Mouse (Mus musculus) kidney, adult 2 months (tissue): ENCODE results near the gene Jmjd1c. TPM values are rescaled to one million over a fixed set of nuclear protein-coding genes. Genes with fewer than 3 reads are reported as not detected.

Source experiments
- DNase-seq: peaks from one replicate; pipeline ENCODE4 v3.0.0; 2021
- H3K27ac ChIP-seq: fragments of 200-500 bp; 2 replicates; pipeline ENCODE4 v1.5.1; 2012; ENCODE audit warnings: low read depth, low read length, control low read depth, inconsistent platforms; ENCODE audit not compliant: insufficient read depth
- H3K27me3 ChIP-seq: fragments of 200-500 bp; replicated peaks from 2 replicates; pipeline ENCODE4 v1.6.1; 2012; ENCODE audit warnings: mild to moderate bottlenecking, moderate library complexity, low read length, inconsistent platforms; ENCODE audit not compliant: control insufficient read depth, insufficient read depth
- H3K36me3 ChIP-seq: fragments of 200-500 bp; 2 replicates; pipeline ENCODE4 v1.6.1; 2012; ENCODE audit warnings: mild to moderate bottlenecking, moderate library complexity, low read length, inconsistent platforms; ENCODE audit not compliant: control insufficient read depth, insufficient read depth
- H3K4me1 ChIP-seq: fragments of 200-500 bp; 2 replicates; pipeline ENCODE4 v1.6.1; 2011; ENCODE audit warnings: low read length; ENCODE audit not compliant: control insufficient read depth, insufficient read depth
- H3K4me3 ChIP-seq: fragments of 200-500 bp; 2 replicates; pipeline ENCODE4 v1.5.1; 2011; ENCODE audit warnings: mild to moderate bottlenecking, low read depth, low read length, control low read depth; ENCODE audit not compliant: insufficient read depth
- CTCF ChIP-seq: fragments of 200-500 bp; conservative IDR thresholded peaks from 2 replicates; pipeline ENCODE4 v1.5.1; 2011; ENCODE audit warnings: low read depth, mild to moderate bottlenecking, control low read depth, low read length, moderate library complexity, mixed read lengths; ENCODE audit not compliant: insufficient read depth, insufficient read length
- POLR2A ChIP-seq: fragments of 200-500 bp; IDR thresholded peaks from one replicate; pipeline ENCODE4 v1.6.1; 2011; ENCODE audit warnings: low read depth, low read length, control low read depth
- WGBS: fragments of 180-500 bp; shearing (Covaris S2); methylation state at CpG from one replicate; pipeline ENCODE4 v1.1.7; 2018; 5-methylcytosine and 5-hydroxymethylcytosine counted together
- polyA plus RNA-seq: library from polyadenylated mRNA; depleted of rRNA; stranded (reverse); fragments of >200 nt; gene quantifications from 2 replicates; pipeline ENCODE4 v1.2.3, GENCODE M21; 2012

Jmjd1c gene
- polyA plus RNA-seq, 1 experiment, result 9.4 TPM

GRCm38 (mm10) chr10:67154647-67155046, 58.7 kb downstream of the Jmjd1c start:
- 81% methylated on average over 3 of the region's 3 CpGs for WGBS
- Histone ChIP-seq H3K27me3 (no peaks in the 10 kb centered on the region), H3K4me3 (no peak overlapping the region), H3K4me1 (no peaks in the 10 kb centered on the region; the same call in 1 of the 2 replicates), H3K27ac (no peak overlapping the region), H3K36me3 (no peaks in the 10 kb centered on the region)
- DNase-seq, result no peak
- TF ChIP-seq POLR2A, result no peak
- no peak for TF ChIP-seq CTCF

GRCm38 (mm10) chr10:67174049-67174448, 78.1 kb downstream of the Jmjd1c start:
- H3K4me1 ChIP-seq, result peaks cover 4% of the 10 kb centered on the region; the same call in 1 of the 2 replicates
- H3K36me3 ChIP-seq, result no peaks in the 10 kb centered on the region
- H3K4me3 ChIP-seq, result no peak overlapping the region
- TF ChIP-seq CTCF, result no peak
- TF ChIP-seq POLR2A, result no peak
- peak; percentile 48 for DNase-seq
- WGBS, result 72% methylated on average over 1 of the region's 1 CpGs
- no peak overlapping the region for H3K27ac ChIP-seq
- no peaks in the 10 kb centered on the region for H3K27me3 ChIP-seq

GRCm38 (mm10) chr10:67176031-67176430, 80.1 kb downstream of the Jmjd1c start:
- H3K4me1 ChIP-seq, result peaks cover 16% of the 10 kb centered on the region; the same call in 1 of the 2 replicates
- DNase-seq, result peak; percentile 74
- H3K36me3 ChIP-seq, result no peaks in the 10 kb centered on the region
- WGBS, result 46% methylated on average over 7 of the region's 7 CpGs
- H3K27ac ChIP-seq, result peak overlapping the region; percentile 60
- 0 out of 2 replicates have a peak overlapping the region, but pooled peaks have one; percentile 7 for H3K4me3 ChIP-seq
- no peaks in the 10 kb centered on the region for H3K27me3 ChIP-seq
- no peak for TF ChIP-seq CTCF
- TF ChIP-seq POLR2A, result no peak

GRCm38 (mm10) chr10:67176932-67177331, 81.0 kb downstream of the Jmjd1c start:
- no peaks in the 10 kb centered on the region for H3K36me3 ChIP-seq
- H3K4me1 ChIP-seq, result peaks cover 16% of the 10 kb centered on the region; the same call in 1 of the 2 replicates
- no peak for DNase-seq
- WGBS, result 50% methylated on average over 3 of the region's 3 CpGs
- H3K4me3 ChIP-seq, result no peak overlapping the region
- H3K27me3 ChIP-seq, result no peaks in the 10 kb centered on the region
- TF ChIP-seq POLR2A (no peak), CTCF (no peak)
- H3K27ac ChIP-seq, result no peak overlapping the region

- H3K4me1 ChIP-seq, result peaks cover 16% of the 10 kb centered on the region; the same call in 1 of the 2 replicates
- no peaks in the 10 kb centered on the region for H3K27me3 ChIP-seq
- no peak for TF ChIP-seq POLR2A
- no peak for TF ChIP-seq CTCF
- no peak overlapping the region for H3K27ac ChIP-seq
- no peak for DNase-seq
- H3K36me3 ChIP-seq, result no peaks in the 10 kb centered on the region
- 32% methylated on average over 4 of the region's 4 CpGs for WGBS
- no peak overlapping the region for H3K4me3 ChIP-seq
These were observed 81.5 kb downstream of the Jmjd1c start for GRCm38 (mm10) chr10:67177410-67177809.

GRCm38 (mm10) chr10:67180021-67180420, 84.1 kb downstream of the Jmjd1c start:
- no peaks in the 10 kb centered on the region for H3K36me3 ChIP-seq
- H3K27me3 ChIP-seq, result no peaks in the 10 kb centered on the region
- no peak for TF ChIP-seq POLR2A
- TF ChIP-seq CTCF, result no peak
- no peak for DNase-seq
- WGBS, result 91% methylated on average over 8 of the region's 8 CpGs
- H3K4me1 ChIP-seq, result peaks cover 22% of the 10 kb centered on the region
- no peak overlapping the region for H3K4me3 ChIP-seq
- 0 out of 2 replicates have a peak overlapping the region, but pooled peaks have one; percentile 1 for H3K27ac ChIP-seq

- Histone ChIP-seq H3K27ac (no peak overlapping the region), H3K4me3 (no peak overlapping the region), H3K27me3 (no peaks in the 10 kb centered on the region), H3K4me1 (peaks cover 22% of the 10 kb centered on the region), H3K36me3 (no peaks in the 10 kb centered on the region)
- no peak for TF ChIP-seq CTCF
- no peak for TF ChIP-seq POLR2A
- 49% methylated on average over 5 of the region's 5 CpGs for WGBS
- DNase-seq, result no peak
These were observed 84.9 kb downstream of the Jmjd1c start for GRCm38 (mm10) chr10:67180799-67181198.

GRCm38 (mm10) chr10:67182651-67183050, 86.7 kb downstream of the Jmjd1c start:
- no peak overlapping the region for H3K4me3 ChIP-seq
- 83% methylated on average over 3 of the region's 3 CpGs for WGBS
- no peak for DNase-seq
- no peaks in the 10 kb centered on the region for H3K27me3 ChIP-seq
- H3K36me3 ChIP-seq, result no peaks in the 10 kb centered on the region
- no peak for TF ChIP-seq CTCF
- TF ChIP-seq POLR2A, result no peak
- H3K27ac ChIP-seq, result no peak overlapping the region
- H3K4me1 ChIP-seq, result peaks cover 19% of the 10 kb centered on the region
